In the genomic region with DNA sequence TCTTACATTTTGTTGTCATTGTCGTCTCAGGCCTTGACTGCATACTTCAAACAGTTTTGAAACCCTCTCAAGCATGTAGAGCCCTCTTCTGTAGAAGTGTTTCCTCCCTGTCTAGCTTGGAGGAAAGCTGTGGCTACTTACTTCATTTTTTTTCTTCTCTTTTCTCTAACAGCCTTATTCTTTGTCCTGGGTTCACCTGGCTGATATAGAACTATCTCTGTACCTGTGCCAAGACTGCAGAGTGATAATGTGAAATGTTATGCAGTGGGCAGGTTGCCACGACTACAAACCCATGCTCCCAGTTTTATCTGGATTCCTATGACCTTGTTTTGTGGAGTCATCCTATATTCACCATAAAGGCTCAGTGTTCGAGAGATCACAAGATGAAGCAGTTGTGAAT, we compare ENCODE assay signal across 26 mouse cellular contexts. TPM values are rescaled to one million over a fixed set of nuclear protein-coding genes. Genes with fewer than 3 reads are reported as not detected.
DNase-seq lines count a peak whose midpoint lies in the region; ATAC-seq and TF ChIP-seq lines count a peak whose summit lies in the region.
"Had no signal": no experiment of that assay in that cellular context is flagged by ENCODE, and none has a peak within 500 bp of the region (broad histone marks: within the 10 kb centered on the region; RNA-seq: fewer than 3 reads in every experiment).

No protein-coding gene starts in this region.

- no peaks in the 10 kb centered on the region for H3K9me3 ChIP-seq in kidney, embryonic 14.5 days (ENCODE audit: control insufficient read depth, low read length)
- H3K9me3 ChIP-seq: embryonic facial prominence, embryonic 12.5 days; forebrain, embryonic 15.5 days; G1E; heart, embryonic 13.5 days had no signal

- H3K27ac ChIP-seq in kidney, embryonic 14.5 days (ENCODE audit: low read depth, low read length): peak overlapping the region; percentile 57; the same call in 1 of the 2 replicates
- H3K27ac ChIP-seq in layer of hippocampus, adult 2 months: peak overlapping the region; percentile 33; the same call in 1 of the 2 replicates
- H3K27ac ChIP-seq: embryonic facial prominence, embryonic 12.5 days; forebrain, embryonic 15.5 days; heart, embryonic 13.5 days had no signal

- ATAC-seq in kidney, embryonic 14.5 days (ENCODE audit: low FRiP score, low TSS enrichment): no peak
- ATAC-seq: CD4-positive, CD25-positive, alpha-beta regulatory T cell, adult 4 months; forebrain, embryonic 15.5 days had no signal

- no peak for DNase-seq in kidney, adult 11 months
- no peak for DNase-seq in layer of hippocampus, adult 2 months (ENCODE audit: low spot score in 2 of 2)
- DNase-seq in layer of hippocampus, adult 11-12 months (ENCODE audit: low spot score): no peak
- DNase-seq in lung, postnatal 36 days: peak; percentile 42
- no peak for DNase-seq in lung, adult 2 months
- no peak for DNase-seq in right cerebral cortex, adult 2 months (ENCODE audit: low spot score in 2 of 2)
- DNase-seq: adrenal gland, postnatal 10 days; cerebellum, adult 11-12 months; cerebellum, adult 9-10 months; cerebellum, postnatal 25 days; gastrocnemius, postnatal 36 days; heart, adult 11 months; heart, postnatal 36 days had no signal

- H3K9ac ChIP-seq in kidney, embryonic 14.5 days (ENCODE audit: low read depth, low read length): no peak overlapping the region
- H3K9ac ChIP-seq: embryonic facial prominence, embryonic 12.5 days; forebrain, embryonic 15.5 days; heart, embryonic 13.5 days had no signal

- H3K27me3 ChIP-seq in kidney, embryonic 14.5 days (ENCODE audit: control insufficient read depth, insufficient read depth, low read length): no peaks in the 10 kb centered on the region
- H3K27me3 ChIP-seq: embryonic facial prominence, embryonic 12.5 days; forebrain, embryonic 15.5 days; heart, embryonic 13.5 days had no signal

- 0 out of 2 replicates have a peak, but pooled peaks cover 6% of the 10 kb centered on the region for H3K4me1 ChIP-seq in kidney, embryonic 14.5 days (ENCODE audit: control insufficient read depth, insufficient read depth, low read length)
- H3K4me1 ChIP-seq in lung, adult 2 months (ENCODE audit: control insufficient read depth, insufficient read depth, low read length): peaks cover 6% of the 10 kb centered on the region

- no peak for TF ChIP-seq POLR2A in lung, adult 2 months (IDR thresholded peaks at IDR 0.05; ENCODE audit: borderline replicate concordance, extremely low read depth, low read depth, low read length)

- TF ChIP-seq CTCF in layer of hippocampus, adult 2 months (conservative IDR thresholded peaks at IDR 0.05): no peak
- no peak for TF ChIP-seq CTCF in lung, adult 2 months (IDR thresholded peaks at IDR 0.05; ENCODE audit: insufficient read depth, low read length)

- no peak overlapping the region for H3K4me3 ChIP-seq in kidney, embryonic 14.5 days (ENCODE audit: low read length)
- no peak overlapping the region for H3K4me3 ChIP-seq in layer of hippocampus, adult 2 months
- H3K4me3 ChIP-seq in lung, adult 2 months (replicated peaks; ENCODE audit: extremely low read depth, low read depth, low read length): no peak overlapping the region
- H3K4me3 ChIP-seq: embryonic facial prominence, embryonic 12.5 days; forebrain, embryonic 15.5 days; heart, embryonic 13.5 days had no signal

- 65% methylated on average over 3 of the region's 3 CpGs for WGBS in kidney, embryonic 14.5 days
- 58% methylated on average over 3 of the region's 3 CpGs for WGBS in lung, adult 2 months

- H3K4me2 ChIP-seq in kidney, embryonic 14.5 days (replicated peaks; ENCODE audit: low read depth, low read length): no peak overlapping the region
- H3K4me2 ChIP-seq: embryonic facial prominence, embryonic 12.5 days; forebrain, embryonic 15.5 days; heart, embryonic 13.5 days had no signal

- H3K36me3 ChIP-seq in kidney, embryonic 14.5 days (ENCODE audit: control insufficient read depth, insufficient read depth, low read length): peaks cover 9% of the 10 kb centered on the region

RNA-seq across cellular contexts. Expression of gene Pced1a, which starts 6.0 kb away (rescaled TPM):
- polyA plus RNA-seq in kidney, embryonic 14.5 days (2014; fragmentation: Nextera tagmentation; extraction: Ambion mirVana): 13.0 and 15.0 TPM in 2 replicates
- 10 to 100 TPM; 23.0 to 27.3 TPM for total RNA-seq in layer of hippocampus, adult 2 months (2021)
- polyA plus RNA-seq in lung, adult 2 months (2012; rRNA removed): 31.7 and 33.2 TPM in 2 replicates

RNA-seq across cellular contexts. Expression of gene Vps16, which starts 6.3 kb away (rescaled TPM):
- polyA plus RNA-seq in kidney, embryonic 14.5 days (2014; fragmentation: Nextera tagmentation; extraction: Ambion mirVana): 72.3 and 79.2 TPM in 2 replicates
- 100 to 1,000 TPM in 1 of 2 experiments, 10 to 100 TPM in 1; 91.3 to 104 TPM for total RNA-seq in layer of hippocampus, adult 2 months (2021)
- 45.3 and 67.2 TPM in 2 replicates for polyA plus RNA-seq in lung, adult 2 months (2012; rRNA removed)

RNA-seq across cellular contexts. Expression of gene Ptpra, which starts 19.6 kb away (rescaled TPM):
- 64.3 and 107 TPM in 2 replicates for polyA plus RNA-seq in kidney, embryonic 14.5 days (2014; fragmentation: Nextera tagmentation; extraction: Ambion mirVana)
- total RNA-seq in layer of hippocampus, adult 2 months (2021): 100 to 1,000 TPM; 326 to 341 TPM
- 56.5 and 64.3 TPM in 2 replicates for polyA plus RNA-seq in lung, adult 2 months (2012; rRNA removed)

RNA-seq across cellular contexts. Expression of gene Tmem239, which starts 24.2 kb away (rescaled TPM):
- not detected in 2 replicates for polyA plus RNA-seq in kidney, embryonic 14.5 days (2014; fragmentation: Nextera tagmentation; extraction: Ambion mirVana)
- not detected for total RNA-seq in layer of hippocampus, adult 2 months (2021)
- polyA plus RNA-seq in lung, adult 2 months (2012; rRNA removed): not detected in 2 replicates
- total RNA-seq: adrenal gland, postnatal 10 days; adrenal gland, postnatal 4 days; G1E; gastrocnemius, adult 8-10 months; gastrocnemius, postnatal 36 days; heart, postnatal 36 days had no signal
- polyA plus RNA-seq: brain, embryonic 14.5 days; CD4-positive, CD25-positive, alpha-beta regulatory T cell, adult 4 months; cortical plate, adult 2 months; forebrain, embryonic 11.5 days; forebrain, embryonic 15.5 days; G1E; heart, postnatal 0 days; hindbrain, embryonic 11.5 days had no signal

RNA-seq across cellular contexts. Expression of gene 1700020A23Rik, which starts 25.4 kb away (rescaled TPM):
- 0.40 TPM in 1 of 2 replicates, not detected in the other for polyA plus RNA-seq in kidney, embryonic 14.5 days (2014; fragmentation: Nextera tagmentation; extraction: Ambion mirVana)
- not detected for total RNA-seq in layer of hippocampus, adult 2 months (2021)
- polyA plus RNA-seq in lung, adult 2 months (2012; rRNA removed): not detected in 2 replicates
- total RNA-seq: adrenal gland, postnatal 10 days; adrenal gland, postnatal 4 days; G1E; gastrocnemius, adult 8-10 months; gastrocnemius, postnatal 36 days; heart, postnatal 36 days had no signal
- polyA plus RNA-seq: brain, embryonic 14.5 days; CD4-positive, CD25-positive, alpha-beta regulatory T cell, adult 4 months; cortical plate, adult 2 months; embryonic facial prominence, embryonic 12.5 days; forebrain, embryonic 11.5 days; G1E; heart, embryonic 13.5 days; heart, postnatal 0 days; hindbrain, embryonic 11.5 days had no signal
